Comparison of ENCODE assay signal across 8 mouse cellular contexts in the genomic region with DNA sequence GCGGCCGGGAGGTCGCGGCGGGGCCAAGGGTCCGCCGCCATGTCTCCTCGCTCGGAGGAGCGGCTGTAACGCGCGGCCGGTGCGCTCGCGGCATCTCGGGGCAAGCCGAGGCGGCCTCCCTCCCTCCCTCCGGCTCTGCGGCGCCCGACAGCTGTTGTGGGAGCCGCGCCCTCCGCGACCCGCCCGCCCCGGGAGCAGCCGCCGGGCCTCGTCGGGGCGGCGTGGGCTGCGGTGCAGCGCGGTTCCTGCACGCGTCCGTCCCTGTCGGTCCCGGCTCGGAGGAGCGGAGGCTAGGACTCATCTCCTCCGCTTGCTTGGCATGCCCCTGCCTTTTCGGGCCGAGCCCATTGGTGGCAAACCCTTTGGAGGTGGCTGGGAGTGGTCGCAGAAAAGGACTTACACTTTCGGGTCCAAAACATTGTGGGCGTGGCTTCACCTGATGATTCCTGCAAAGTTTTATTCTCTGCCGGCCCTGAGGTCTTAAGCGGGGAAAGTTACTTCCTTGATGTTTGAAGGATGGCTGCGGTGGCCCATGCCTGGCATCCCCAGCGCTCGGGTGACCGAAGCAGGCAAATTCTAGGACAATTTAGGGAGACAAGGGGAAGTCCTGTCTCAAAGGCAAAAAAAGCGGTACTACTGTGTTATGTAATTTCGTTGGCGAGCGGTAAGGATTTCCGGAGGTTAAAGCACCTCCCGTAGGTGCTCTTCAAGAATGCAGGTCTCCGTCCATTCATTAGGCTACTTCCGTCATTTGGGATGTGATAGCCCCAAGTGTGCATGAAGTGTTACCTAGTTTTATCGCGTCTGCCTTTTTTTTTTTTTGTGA. TPM values are rescaled to one million over a fixed set of nuclear protein-coding genes. Genes with fewer than 3 reads are reported as not detected.
DNase-seq lines count a peak whose midpoint lies in the region; ATAC-seq and TF ChIP-seq lines count a peak whose summit lies in the region.

No protein-coding gene starts in this region.

- H3K4me3 ChIP-seq in embryonic fibroblast, embryonic 13.5 days (ENCODE audit: insufficient read depth, low read length): peak overlapping the region; percentile 96
- H3K4me3 ChIP-seq in megakaryocyte, embryonic 14.5 days (replicated peaks): peak overlapping the region; percentile 97

- peak; percentile 53 to 65 for ATAC-seq in hematopoietic stem cell, adult 5-6 weeks (replicated peaks in 1 of 2; ENCODE audit: insufficient read depth in 1 of 2, low FRiP score in 2 of 2, low TSS enrichment in 1 of 2, low read depth in 1 of 2, poor library complexity in 2 of 2, severe bottlenecking in 2 of 2)

- peak; percentile 96 for DNase-seq in heart, adult 11 months
- DNase-seq in heart, postnatal 25 days (ENCODE audit: low spot score): no peak
- DNase-seq in NIH3T3 (ENCODE audit: low read depth): peak; percentile 51
- peak; percentile 37 for DNase-seq in layer of hippocampus, adult 9-11 months
- peak; percentile 61 to 68 for DNase-seq in spleen, adult 18-20 months

- H3K9me3 ChIP-seq in megakaryocyte, embryonic 14.5 days: peaks cover 10% of the 10 kb centered on the region

- H3K27me3 ChIP-seq in megakaryocyte, embryonic 14.5 days (replicated peaks): no peaks in the 10 kb centered on the region

- H3K27ac ChIP-seq in embryonic fibroblast, embryonic 13.5 days (ENCODE audit: insufficient read depth, low read length): peak overlapping the region; percentile 62

- H3K4me1 ChIP-seq in embryonic fibroblast, embryonic 13.5 days (ENCODE audit: control insufficient read depth, insufficient read depth, low read length): peaks cover 2% of the 10 kb centered on the region; the same call in 1 of the 2 replicates
- H3K4me1 ChIP-seq in megakaryocyte, embryonic 14.5 days: peaks cover 29% of the 10 kb centered on the region

- TF ChIP-seq CTCF in embryonic fibroblast, embryonic 13.5 days (IDR thresholded peaks at IDR 0.05; ENCODE audit: borderline replicate concordance, insufficient read depth, low read length): no peak

- intact Hi-C loops in heart, postnatal 25 days (cut with DNase I): loop anchor here (5.0 kb wide), 1 partner anchor 50 kb away; the partner anchor contains the start of gene Chaf1b

- no peak; the same call in 1 of the 2 replicates for TF ChIP-seq POLR2A in embryonic fibroblast, embryonic 13.5 days (IDR thresholded peaks at IDR 0.05; ENCODE audit: low read depth, low read length)

- H3K36me3 ChIP-seq in megakaryocyte, embryonic 14.5 days (replicated peaks; ENCODE audit: low read length): peaks cover 22% of the 10 kb centered on the region

RNA-seq across cellular contexts. Expression of gene Morc3, which starts 0.7 kb away (rescaled TPM):
- 10 to 100 TPM; 16.9 to 21.0 TPM for total RNA-seq in heart, postnatal 25 days (2021)
- polyA plus RNA-seq in embryonic fibroblast, embryonic 13.5 days (2011; ENCODE audit: insufficient read length, low read depth, missing spikeins): 38.8 and 41.2 TPM in 2 replicates
- 202 and 204 TPM in 2 replicates for total RNA-seq in hematopoietic stem cell, adult 5-6 weeks (2017)
- polyA plus RNA-seq in megakaryocyte, embryonic 14.5 days (2012; ENCODE audit: insufficient read depth, low replicate concordance): 2.9 TPM in 1 of 2 replicates, not detected in the other

RNA-seq across cellular contexts. Expression of gene Chaf1b, which starts 51.0 kb away (rescaled TPM):
- 1 to 10 TPM in 1 of 2 experiments, under 1 TPM in 1; 0.91 to 1.3 TPM for total RNA-seq in heart, postnatal 25 days (2021)
- polyA plus RNA-seq in embryonic fibroblast, embryonic 13.5 days (2011; ENCODE audit: insufficient read length, low read depth, missing spikeins): 15.0 and 19.3 TPM in 2 replicates
- 73.0 and 76.6 TPM in 2 replicates for total RNA-seq in hematopoietic stem cell, adult 5-6 weeks (2017)
- polyA plus RNA-seq in megakaryocyte, embryonic 14.5 days (2012; ENCODE audit: insufficient read depth, low replicate concordance): 25.1 and 34.4 TPM in 2 replicates

Comparison
In these comparisons a context has a peak if more than half of its experiments do, and no peak if none do; other contexts are left out.
1. RNA of gene Chaf1b, which starts 51.0 kb away (total RNA-seq): 73.0 to 76.6 TPM in hematopoietic stem cell, adult 5-6 weeks; 0.91 to 1.3 TPM in heart, postnatal 25 days; every median in the first group is over 10 times any median in the second.